Mouse (Mus musculus) layer of hippocampus, adult 9-11 months (tissue): ENCODE results near the gene Pitpnm1.
"Not testable (repeated sequence)": the region's sequence is repeated elsewhere in the genome, so short reads cannot be mapped to it uniquely, and the experiment has no call there.

ENCODE experiments used
- DNase-seq: peaks from one replicate; pipeline ENCODE4 v3.0.0; 2022

The Pitpnm1 gene

DNA sequence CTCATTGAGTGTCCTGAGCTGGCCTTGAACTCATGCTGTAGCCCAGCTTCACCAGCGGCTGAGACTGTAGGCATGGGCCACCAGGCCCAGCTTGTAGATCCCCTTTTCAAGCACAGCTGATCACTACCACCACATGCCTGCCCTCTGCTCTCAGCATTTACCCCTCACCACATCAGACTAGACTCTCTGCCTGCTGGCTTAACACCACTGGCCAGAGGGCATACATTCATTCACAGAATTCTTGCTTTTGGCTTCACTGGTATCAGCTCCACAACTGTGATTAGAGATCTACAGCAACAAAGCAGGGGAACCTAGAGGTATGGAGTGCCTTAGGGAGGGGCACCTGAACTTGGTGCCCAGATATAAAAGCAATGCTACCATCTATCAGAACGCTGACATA, 20.7 kb downstream of the Pitpnm1 start:
- DNase-seq, result no peak

DNA sequence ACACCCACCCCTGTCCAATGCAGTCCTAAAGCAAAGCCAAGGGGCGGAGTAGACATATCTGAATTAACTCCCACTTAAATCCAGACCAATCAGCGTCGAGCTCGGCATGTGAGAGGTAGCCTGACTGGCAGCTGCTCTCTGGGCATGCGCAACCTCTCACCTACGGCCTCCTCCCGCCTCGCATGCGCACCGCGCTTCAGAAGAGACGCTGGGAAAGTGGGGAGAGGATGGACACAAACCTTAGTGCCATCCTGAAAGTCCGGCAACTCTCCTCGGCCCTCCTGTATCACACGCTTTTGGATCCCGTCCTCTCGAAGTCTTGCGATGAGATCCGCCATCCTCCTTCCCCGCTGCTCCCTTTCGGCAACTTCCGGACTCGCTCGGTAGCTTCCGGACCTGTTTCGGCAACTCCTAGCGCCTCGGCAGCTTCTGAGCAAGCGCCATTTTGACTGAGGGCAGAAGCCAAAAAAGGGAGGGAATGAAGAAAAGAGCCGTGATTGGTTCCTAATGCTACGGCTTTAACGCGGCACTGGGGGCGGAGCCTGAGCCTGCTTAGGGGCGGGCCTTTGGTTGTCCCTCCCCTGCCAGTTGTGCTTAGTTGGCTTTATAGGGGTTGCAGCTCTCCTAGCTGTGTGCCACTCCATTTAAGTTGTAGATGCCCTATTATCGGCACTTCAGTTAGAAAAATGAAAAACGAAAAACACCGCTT, 21.5 kb downstream of the Pitpnm1 start:
- peak; percentile 98 for DNase-seq

DNA sequence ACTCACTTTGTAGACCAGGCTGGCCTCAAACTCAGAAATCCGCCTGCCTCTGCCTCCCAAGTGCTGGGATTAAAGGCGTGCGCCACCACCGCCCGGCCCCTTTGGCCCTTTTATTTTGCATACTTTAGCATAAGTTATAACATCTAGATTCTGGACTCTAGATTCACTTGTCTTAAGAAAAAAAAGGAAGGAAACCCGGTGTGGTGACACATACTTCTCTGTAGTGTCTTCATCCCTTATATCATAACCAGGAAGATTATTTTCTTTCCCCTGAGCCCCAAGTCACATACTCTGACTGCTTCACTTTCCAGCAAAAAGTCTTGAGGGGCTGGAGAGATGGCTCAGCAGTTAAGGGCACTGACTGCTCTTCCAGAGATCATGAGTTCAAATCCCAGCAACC, 22.1 kb downstream of the Pitpnm1 start:
- DNase-seq, result not testable (repeated sequence)

DNA sequence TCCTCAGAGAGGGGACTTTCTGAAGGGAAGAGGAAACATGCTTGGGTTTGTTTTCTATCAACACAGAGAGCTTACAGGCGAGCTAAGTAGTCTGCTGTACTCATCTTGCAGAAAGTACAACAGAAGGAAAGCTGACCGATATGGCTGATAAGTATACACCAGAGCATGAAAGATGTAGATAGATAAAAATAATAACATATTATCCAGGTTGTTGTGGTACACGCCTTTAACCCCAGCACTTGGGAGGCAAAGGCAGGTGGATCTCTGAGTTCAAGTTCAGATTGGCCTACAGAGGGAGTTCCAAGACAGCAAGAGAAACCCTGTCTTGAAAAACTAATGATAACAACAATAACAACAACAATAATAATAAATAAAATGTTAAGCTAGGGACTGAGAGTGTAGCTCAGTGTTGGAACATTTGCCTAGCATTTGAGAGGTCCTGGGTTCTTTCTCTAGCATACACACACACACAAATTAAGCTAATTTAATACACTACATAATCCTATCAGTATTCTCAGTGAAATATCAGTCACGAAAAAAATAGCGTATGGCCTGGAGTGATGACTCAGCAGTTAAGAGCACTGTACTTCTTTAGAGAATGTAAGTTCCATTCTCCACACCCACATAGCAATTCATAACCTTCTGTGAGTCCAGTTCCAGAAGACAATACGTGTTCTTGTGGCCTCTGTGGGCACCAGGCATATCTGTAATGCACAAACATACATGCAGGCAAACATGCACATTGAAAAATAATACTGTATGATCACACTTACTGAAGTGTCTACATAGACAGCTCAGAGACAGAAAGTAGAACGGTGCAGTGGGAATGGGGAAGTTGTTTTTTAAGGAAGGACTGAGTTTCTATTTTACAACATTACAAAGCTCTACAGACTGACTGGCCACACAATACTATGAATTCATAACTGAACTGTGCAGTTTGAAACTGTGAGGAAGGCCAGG, 22.9 kb downstream of the Pitpnm1 start:
- DNase-seq, result no peak

DNA sequence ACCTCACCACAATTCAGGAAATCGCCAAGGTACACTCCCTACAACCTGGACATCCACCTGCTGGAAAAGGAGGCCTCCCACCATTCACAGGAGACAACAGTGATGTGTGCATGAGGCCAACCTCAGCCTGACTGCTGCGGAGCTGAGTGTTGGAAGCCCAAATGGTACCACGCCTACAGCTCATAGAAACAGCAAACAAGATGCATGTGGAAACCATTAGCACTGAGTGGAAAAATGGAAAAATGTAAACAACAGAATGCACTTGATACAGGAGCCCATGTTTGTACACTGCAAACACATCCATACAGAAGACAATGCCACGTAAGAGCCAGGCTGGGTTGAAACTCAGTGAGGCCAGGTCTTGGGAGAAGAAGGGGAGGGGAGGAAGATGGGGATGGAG, 24.6 kb downstream of the Pitpnm1 start:
- DNase-seq, result no peak

DNA sequence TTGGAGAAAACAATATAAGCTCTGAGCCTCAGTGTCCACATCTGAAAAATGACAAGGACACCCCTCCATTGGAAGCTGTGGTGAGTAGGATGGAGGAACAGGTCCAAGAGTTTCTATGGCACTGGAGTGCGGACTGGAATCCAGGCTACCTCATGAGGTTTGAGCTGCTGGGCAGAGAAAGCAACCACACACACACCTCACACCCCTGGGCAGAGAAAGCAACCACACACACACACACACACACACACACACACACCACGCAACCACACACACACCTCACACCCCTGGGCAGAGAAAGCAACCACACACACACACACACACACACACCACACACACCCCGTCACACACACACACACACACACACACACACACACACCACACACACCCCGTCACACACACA, 25.5 kb downstream of the Pitpnm1 start:
- DNase-seq, result not testable (repeated sequence)

DNA sequence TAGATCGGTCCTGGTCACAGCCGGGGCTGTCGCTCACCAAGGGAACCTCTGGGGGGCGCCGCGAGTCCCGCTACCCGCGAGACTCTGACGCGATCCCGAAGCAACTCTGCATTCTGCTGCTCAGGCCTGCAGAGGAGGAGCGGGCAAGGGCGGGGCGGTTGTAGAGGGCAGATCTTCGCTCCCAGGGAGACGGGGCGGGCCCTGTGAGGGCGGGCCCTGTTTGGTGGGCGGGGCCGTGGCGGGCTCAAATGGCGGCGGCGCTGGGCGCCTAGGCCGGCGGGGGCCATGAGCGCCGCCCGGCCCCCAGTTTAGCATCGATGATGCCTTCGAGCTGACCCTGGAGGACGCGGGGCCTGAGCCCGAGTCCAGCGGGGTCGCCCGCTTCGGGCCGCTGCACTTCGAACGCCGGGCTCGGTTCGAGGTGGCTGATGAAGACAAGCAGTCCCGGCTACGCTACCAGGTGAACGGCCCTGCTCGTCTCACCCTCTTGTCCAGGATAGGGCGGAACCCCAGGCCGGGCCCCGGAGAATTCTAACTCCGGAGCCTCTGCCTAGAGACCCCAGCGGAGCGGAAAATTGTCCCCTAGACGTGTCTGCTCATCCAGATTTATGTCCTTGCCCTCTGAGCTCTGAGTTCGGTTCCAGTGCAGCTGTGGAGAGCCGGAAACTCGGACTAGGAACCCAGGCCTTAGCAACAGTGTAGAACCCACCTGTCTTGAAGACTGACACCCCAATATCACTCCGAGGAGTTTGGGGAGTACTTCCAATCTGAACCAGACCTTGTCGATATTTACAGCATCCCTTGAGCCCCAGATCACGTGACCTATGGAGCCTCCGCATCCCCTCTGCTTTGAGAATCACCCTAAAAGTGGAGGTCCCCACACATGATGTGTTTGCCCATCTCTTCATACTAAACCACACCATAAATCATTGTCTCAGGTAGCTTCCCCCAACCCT, 26.2 kb downstream of the Pitpnm1 start, which contains the start of gene Aip:
Gene Aip, minus strand, starts transcription at position 118 of the 956 bp plus-strand sequence.
- DNase-seq, result peak; percentile 99

DNA sequence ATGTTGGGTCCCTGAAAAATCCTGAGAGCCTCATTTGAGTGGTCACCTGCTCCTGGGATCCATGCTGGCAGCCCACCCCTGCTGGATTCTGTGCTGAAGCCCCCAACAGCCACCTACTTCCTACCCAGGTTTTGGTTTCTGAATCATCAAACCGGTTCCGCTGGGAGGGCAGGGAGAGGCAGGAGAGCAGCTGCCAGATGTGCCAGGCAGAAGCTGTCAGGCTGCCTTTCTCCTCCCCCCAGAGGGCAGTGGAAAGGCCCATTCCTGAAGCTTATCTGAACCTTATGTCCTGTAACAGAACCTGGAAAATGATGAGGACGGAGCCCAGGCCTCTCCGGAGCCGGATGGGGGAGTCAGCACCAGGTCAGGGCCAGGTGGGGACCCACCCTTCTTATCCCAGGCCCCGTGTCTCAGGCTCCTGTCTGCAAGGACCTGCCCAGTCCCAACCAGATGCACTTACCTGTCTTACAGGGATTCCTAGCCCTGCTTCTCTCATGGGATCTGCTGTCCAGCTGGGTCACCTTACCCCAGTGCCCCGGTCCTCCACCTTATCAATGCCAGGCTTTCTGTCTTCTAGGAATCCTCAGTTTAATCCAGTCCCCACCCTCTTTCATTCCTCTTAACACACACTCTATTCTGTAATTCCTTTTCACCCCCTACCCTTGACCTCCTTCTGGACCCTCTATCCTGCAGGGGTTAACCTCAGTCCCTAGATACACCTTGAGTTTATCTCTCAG, 27.1 kb downstream of the Pitpnm1 start:
- DNase-seq, result no peak

DNA sequence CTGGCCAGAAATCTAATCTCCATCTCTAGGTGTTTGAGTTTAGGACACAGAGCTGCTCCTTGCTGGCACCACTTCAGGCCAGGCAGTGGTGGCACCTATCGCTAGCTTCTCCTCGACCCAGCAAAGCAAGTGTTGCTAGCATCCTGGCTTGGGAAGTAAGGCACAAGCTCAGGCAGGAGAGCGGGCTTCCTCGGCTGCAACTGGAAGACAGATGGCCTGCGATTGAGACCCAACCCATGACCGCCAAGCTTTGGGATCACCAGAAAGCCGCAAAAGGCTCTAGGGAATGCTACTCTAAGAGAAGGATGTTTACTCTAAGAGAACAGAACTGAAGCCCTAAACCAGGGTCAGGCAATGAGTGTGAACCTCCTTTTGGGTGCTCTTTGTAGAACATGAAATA, 29.7 kb downstream of the Pitpnm1 start:
- DNase-seq, result no peak

DNA sequence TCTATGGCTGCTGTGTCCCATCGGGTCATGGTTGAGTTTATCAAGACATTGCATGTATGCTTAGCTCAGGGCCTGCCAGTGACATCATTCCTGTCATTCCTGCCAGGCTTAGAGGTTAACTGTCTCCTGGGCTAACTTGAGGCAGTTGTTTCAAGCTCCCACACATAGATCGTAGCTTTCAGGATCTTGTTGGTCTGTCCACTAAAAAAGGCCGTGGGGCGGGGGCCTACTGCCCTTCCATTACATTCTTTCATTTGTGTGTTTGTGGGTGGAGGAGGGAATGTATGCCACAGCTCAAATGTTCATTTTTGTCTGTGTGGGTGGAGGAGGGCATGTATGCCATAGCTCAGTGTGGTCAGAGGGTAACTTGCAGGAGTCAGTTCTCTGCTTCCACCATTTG, 30.3 kb downstream of the Pitpnm1 start:
- no peak for DNase-seq

DNA sequence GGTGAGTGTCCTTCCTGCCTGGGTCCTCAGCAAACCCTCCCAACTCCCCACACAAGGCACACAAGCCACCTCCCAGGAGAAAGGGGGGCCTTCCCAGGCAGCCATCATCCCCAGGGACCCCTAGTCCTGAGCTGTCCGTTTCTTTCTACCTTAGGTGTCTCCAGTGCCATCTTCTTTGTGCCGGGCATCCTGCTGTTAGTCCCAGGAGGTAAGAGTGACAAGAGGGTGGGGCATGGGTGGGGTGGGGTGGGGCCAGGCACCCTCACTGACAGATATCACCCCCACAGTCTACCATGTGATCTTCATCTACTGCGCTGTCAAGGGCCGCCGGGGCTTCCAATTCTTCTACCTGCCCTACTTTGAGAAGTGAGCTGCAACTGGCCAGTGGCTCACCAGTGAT, 31.3 kb downstream of the Pitpnm1 start:
- no peak for DNase-seq

DNA sequence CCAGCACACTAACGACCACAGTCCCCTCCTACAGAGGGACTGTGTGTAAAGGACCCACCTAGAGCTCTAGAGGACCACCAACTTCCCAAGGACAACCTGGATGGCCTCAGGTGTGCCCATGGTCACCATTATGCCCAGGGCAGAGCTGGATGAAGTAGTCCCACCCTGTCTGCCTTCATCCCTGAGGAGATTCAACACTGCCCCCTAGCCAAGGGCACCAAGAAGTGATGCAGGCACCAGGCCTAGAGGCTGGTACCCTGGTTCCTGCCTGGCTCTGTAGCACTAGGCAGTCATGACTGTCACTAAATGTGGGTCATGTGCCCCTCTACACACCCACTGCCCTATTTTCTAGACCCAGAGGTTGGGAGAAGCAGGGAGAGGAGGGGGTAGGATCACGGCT, 32.0 kb downstream of the Pitpnm1 start:
- no peak for DNase-seq

DNA sequence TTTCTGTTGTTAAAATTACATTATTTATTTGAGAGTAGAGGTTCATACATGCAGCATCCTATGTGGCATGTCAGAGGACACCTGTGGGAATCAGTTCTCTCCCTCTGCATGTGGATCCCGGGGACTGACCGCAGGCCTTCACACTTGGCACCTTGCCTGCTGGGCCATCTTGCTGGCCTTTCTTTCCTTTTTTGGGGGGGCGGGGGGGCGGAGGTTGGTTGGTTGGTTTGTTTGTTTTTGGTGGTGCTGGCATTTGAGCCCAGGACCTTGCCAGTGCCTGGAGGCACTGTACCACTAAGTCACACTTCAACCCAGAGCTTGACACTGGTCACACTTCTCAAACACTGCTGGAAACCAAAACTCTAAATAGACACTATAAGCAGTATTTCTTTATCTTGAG, 34.6 kb downstream of the Pitpnm1 start:
- DNase-seq, result no peak

DNA sequence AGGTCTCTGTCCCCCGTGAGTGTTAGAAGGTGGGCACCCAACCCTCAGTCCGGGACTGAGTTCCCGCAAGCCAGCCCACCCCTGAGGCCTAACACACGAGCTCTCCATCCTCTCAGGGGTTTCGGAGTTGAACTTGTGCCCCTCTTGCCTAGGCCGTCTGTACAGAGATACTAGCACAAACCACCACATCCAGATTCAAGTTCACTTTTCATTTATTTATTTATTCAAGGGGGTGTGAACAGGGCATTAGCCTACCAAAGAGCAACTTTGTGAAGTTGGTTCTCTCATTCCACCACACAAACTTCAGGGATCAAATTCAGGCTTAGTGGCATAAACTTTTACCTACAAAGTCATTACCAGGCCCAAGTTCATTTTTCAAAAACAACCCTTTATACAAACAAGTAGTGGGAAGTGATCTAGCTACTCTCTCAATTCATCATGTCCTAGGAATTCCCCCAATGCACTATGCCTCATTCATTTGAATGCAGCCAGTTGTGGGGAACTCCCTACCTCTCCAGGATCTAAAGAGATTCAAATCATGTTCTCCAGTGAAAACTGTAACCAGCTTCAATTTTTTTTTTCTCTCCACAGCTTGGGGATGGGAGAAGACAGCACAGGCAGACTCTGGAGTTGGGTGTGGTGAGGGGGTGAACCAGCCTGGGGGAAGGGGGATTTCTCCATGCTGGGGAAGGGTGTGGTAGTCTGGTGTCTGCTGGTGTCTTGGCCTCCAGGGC, 35.6 kb downstream of the Pitpnm1 start:
- DNase-seq, result not testable (repeated sequence)

DNA sequence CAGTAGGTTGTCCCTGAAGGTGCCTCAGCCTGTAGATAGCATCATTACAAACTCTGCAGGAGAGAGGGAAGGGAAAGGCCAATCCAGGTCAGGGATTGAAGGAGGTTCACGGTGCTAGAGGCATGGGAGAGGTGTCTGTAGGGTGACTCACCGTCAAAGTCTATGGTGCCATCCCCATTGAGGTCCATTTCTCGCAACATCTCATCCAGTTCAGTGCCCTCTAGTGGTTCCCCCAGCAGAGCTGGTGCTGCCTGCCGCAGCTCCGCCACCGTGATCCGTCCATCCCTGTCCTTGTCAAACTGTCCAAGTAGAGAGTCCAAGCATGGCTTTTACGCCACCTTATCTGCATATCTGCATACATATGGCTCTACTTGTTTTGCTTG, 36.2 kb downstream of the Pitpnm1 start:
- not testable (repeated sequence) for DNase-seq

DNA sequence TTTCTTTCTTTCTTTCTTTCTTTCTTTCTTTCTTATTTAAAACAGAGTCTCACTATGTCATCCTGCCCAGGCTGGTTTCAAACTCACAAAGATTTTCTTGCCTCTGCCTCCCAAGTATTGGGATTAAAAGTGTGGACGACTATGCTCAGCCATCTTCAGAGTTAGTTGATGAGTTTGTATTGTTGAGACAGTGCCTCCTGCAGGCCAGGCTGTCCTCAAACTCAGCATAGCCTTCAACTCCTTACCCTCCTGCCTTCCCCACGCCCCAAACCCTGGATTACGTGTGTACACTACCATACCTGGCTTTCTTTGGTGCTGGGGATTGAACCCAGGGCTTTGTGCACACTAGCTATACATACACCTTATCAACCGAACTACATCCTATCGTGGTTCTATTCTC, 36.7 kb downstream of the Pitpnm1 start:
- DNase-seq, result no peak

DNA sequence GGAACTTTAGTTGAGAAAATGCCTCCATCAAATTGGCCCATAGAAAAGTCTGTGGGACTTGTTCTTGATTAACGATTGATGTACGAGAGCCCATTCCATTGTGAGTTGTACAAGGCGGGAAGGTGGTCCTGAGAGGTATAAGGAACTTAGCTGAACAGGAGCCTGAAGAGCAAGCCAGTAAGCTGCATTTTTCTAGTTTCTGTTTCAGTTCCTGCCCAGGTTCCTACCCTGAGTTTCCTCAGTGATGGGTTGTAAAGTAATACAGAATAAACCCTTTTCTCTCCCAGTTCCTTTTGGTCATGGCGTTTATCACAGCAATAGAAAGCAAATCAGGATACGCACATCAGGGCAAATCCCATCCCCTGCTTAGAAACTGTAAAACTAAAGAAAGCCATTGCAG, 38.1 kb downstream of the Pitpnm1 start:
- DNase-seq, result no peak

DNA sequence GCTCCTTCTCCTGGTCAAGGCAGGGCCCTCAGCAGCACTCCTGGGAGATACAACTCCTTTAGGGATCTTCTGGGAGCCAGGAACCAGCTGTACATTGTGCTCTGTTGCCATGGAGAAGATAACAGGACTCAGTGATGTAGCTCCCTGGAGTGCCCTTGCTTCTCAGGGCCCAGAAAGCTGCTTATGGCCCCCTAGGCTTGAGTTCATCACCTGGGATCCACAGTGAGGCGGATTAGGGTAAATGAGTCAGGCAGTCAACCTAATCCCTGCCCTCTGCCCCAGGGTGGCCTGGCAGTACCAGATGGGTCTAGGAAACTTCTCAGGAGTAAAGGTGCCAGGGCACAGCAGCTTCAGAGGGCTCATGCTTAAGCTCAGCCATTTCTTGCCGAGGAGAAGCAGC, 39.6 kb downstream of the Pitpnm1 start, which contains the start of gene Gpr152:
Gene Gpr152, plus strand, starts transcription at position 342 of the 400 bp plus-strand sequence.
- DNase-seq, result no peak

DNA sequence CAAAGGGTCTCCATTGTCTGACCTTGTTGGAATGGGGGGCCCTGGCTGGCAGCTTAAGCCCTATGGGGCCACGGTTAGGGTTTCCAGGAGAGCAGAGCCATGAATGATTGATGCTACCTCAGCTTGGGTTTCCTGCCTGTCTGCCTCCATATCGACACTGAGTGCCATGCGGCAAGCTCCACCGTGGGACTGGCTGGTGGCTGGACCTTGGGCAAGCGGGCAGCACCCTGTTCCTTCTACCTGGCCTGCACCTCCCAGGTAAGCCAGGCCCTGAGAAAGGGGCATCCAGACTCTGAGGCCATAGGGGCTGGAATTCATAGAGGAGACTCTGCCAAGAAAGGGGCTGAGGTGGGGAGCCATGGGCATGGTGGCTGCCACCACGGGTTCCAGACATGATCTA, 40.3 kb downstream of the Pitpnm1 start:
- no peak for DNase-seq

DNA sequence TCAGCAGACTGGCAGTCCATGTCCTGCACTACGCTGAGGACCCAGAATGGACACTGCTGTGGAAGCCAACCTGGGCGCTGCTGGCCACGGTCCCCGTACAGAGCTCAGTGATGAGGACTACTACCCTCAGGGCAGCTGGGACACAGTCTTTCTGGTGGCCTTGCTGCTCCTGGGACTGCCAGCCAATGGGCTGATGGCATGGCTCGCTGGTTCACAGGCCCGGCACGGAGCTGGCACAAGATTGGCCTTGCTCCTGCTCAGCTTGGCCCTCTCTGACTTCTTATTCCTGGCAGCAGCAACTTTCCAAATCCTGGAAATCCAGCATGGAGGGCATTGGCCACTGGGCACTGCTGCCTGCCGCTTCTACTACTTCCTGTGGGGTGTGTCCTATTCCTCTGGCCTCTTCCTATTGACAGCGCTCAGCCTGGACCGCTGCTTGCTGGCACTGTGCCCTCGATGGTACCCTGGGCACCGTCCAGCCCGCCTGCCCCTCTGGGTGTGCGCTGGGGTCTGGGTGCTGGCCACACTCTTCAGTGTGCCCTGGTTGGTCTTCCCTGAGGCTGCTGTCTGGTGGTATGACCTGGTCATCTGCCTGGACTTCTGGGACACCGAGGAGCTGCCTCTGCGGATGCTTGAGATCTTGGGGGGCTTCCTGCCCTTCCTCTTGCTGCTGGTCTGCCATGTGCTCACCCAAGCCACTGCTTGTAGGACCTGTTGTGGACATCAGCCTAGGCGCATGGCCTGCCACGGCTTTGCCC, 42.8 kb downstream of the Pitpnm1 start:
- DNase-seq, result no peak
